Mouse (Mus musculus) erythroblast, embryonic 14.5 days (primary cell): ENCODE measurements around the gene Slc7a11.

Experiments
- GATA1 ChIP-seq: IDR thresholded peaks from 2 replicates; pipeline ENCODE4 v1.6.1; 2012; ENCODE audit warnings: low read length, inconsistent platforms, mixed read lengths
- TAL1 ChIP-seq: IDR thresholded peaks from 3 replicates; pipeline ENCODE4 v1.6.1; 2012; ENCODE audit warnings: low read length, inconsistent platforms, mixed read lengths

- no peak for TF ChIP-seq TAL1
- TF ChIP-seq GATA1 = no peak
Observed at GRCm38 (mm10) chr3:49984795-49985194, 458.6 kb downstream of the Slc7a11 start.
